Mouse (Mus musculus) liver, adult 2 months (tissue): ENCODE data around the gene Pde4d. TPM values are rescaled to one million over a fixed set of nuclear protein-coding genes. Genes with fewer than 3 reads are reported as not detected.

Experiments used
- DNase-seq: peaks from one replicate; pipeline ENCODE4 v3.0.0-alpha.2; 2011; ENCODE audit warnings: low read depth, low spot score; ENCODE audit errors: extremely low read depth
- H3K27ac ChIP-seq: fragments of 200-500 bp; replicated peaks from 2 replicates; pipeline ENCODE4 v1.5.1; 2012; ENCODE audit warnings: low read depth, mild to moderate bottlenecking, control low read depth, inconsistent platforms, low read length; ENCODE audit not compliant: insufficient read depth
- H3K27me3 ChIP-seq: fragments of 200-500 bp; 2 replicates; pipeline ENCODE4 v1.6.1; 2012; ENCODE audit warnings: mild to moderate bottlenecking, moderate library complexity, low read length, inconsistent platforms; ENCODE audit not compliant: control insufficient read depth, insufficient read depth
- H3K36me3 ChIP-seq: fragments of 200-500 bp; 2 replicates; pipeline ENCODE4 v1.6.1; 2012; ENCODE audit warnings: low read length, inconsistent platforms; ENCODE audit not compliant: control insufficient read depth, insufficient read depth
- H3K4me1 ChIP-seq: fragments of 200-500 bp; 2 replicates; pipeline ENCODE4 v1.6.1; 2011; ENCODE audit warnings: low read length; ENCODE audit not compliant: control insufficient read depth, insufficient read depth
- H3K4me3 ChIP-seq: fragments of 200-500 bp; 2 replicates; pipeline ENCODE4 v1.5.1; 2011; ENCODE audit warnings: low read depth, mild to moderate bottlenecking, control low read depth, low read length, moderate library complexity; ENCODE audit not compliant: insufficient read depth
- H3K79me2 ChIP-seq: fragments of 200-500 bp; 2 replicates; pipeline ENCODE4 v1.6.1; 2012; ENCODE audit warnings: inconsistent platforms, mild to moderate bottlenecking, low read length, moderate library complexity; ENCODE audit not compliant: control insufficient read depth, insufficient read depth
- H3K9ac ChIP-seq: fragments of 200-500 bp; 2 replicates; pipeline ENCODE4 v1.6.1; 2012; ENCODE audit warnings: low read depth, mild to moderate bottlenecking, control low read depth, inconsistent platforms, low read length
- CTCF ChIP-seq: fragments of 200-500 bp; IDR thresholded peaks from 2 replicates; pipeline ENCODE4 v1.5.1; 2011; ENCODE audit warnings: low read depth, low read length, control low read depth
- POLR2A ChIP-seq: fragments of 200-500 bp; IDR thresholded peaks from 2 replicates; pipeline ENCODE4 v1.6.1; 2011; ENCODE audit warnings: low read length, control low read depth; ENCODE audit not compliant: insufficient read depth; ENCODE audit errors: extremely low read depth
- WGBS: fragments of 180-500 bp; shearing (Covaris S2); methylation state at CpG from one replicate; pipeline ENCODE4 v1.1.7; 2018; 5-methylcytosine and 5-hydroxymethylcytosine counted together
- polyA plus RNA-seq: library from polyadenylated mRNA; depleted of rRNA; stranded (reverse); fragments of >200 nt; gene quantifications from 2 replicates; pipeline ENCODE4 v1.2.3, GENCODE M21; 2012
- total RNA-seq: library from RNA; depleted of rRNA; stranded (reverse); fragments of >200 nt; gene quantifications from 2 replicates; pipeline ENCODE4 v1.2.3, GENCODE M21; 2014

Gene Pde4d
- total and polyA plus RNA-seq, 2 experiments: 2.3 to 13.6 TPM

DNA sequence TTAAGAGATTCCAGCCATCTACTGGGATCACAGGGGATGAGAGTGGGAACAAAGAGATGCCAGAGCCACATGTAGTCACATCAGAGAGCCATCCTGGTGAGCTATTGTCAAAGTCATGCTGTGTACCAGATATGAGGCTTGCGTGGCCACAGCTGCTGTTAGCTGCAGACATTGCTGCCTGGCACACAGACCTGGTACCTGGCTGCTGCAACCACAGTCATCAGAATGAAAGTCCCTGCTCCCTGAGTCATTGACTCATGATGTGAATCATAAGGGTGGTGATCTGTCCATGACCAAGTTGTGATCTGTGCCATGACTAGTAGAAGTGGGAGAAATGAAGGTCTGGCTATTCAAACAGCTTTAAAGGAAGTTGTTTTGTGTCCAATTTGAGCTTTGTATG lies 153.8 kb downstream of the Pde4d start:
- Histone ChIP-seq H3K9ac (no peak overlapping the region), H3K36me3 (no peaks in the 10 kb centered on the region), H3K27me3 (no peaks in the 10 kb centered on the region), H3K27ac (no peak overlapping the region), H3K4me3 (no peak overlapping the region), H3K4me1 (no peaks in the 10 kb centered on the region), H3K79me2 (no peaks in the 10 kb centered on the region)
- no peak for DNase-seq
- TF ChIP-seq CTCF (no peak), POLR2A (no peak)
- 71% methylated on average over 1 of the region's 1 CpGs for WGBS

DNA sequence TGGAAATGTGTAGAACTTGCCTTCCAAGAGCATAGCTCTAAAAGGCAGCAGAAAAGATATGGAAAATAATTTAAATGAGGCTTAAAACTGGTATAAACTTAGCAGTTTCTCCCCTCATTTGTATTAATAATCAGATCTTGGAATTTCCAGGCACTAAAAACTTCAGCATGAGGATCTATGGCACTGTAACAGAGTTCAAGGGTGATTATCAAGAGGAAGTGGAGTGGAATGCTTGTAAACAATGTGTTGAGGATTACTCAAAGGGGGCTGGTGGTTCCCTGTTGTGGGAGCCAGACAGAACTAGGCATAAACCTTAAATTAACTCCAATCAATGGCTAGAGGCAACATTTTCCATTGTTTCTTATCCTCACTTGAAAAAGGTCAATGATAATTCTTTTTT lies 154.5 kb downstream of the Pde4d start:
- Histone ChIP-seq H3K36me3 (no peaks in the 10 kb centered on the region), H3K4me1 (no peaks in the 10 kb centered on the region), H3K27me3 (no peaks in the 10 kb centered on the region), H3K4me3 (no peak overlapping the region), H3K9ac (no peak overlapping the region), H3K27ac (no peak overlapping the region), H3K79me2 (no peaks in the 10 kb centered on the region)
- TF ChIP-seq CTCF: no peak
- no peak for TF ChIP-seq POLR2A
- DNase-seq: no peak

DNA sequence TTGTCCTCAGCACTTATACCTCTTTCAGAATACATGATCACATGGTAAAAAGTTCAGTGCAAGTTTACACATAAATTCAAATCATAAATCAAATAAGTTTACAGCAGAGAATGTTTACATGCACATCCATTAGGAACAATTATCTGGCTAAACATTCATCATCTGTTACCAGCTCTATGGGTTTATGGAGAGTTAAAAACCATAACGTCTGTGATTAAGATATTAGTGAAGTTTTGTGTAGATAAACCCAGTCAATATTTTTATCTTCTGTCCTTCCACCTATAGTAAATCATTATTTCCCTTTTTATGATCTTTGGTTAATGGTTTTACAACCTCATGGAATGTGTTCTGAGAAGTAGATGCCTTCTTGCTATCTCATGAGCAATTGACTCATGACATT lies 168.5 kb downstream of the Pde4d start:
- H3K27me3 ChIP-seq: no peaks in the 10 kb centered on the region
- no peak overlapping the region for H3K27ac ChIP-seq
- TF ChIP-seq CTCF: no peak
- H3K4me3 ChIP-seq: no peak overlapping the region
- no peak overlapping the region for H3K9ac ChIP-seq
- DNase-seq: no peak
- WGBS: 64% methylated on average over 1 of the region's 1 CpGs
- H3K4me1 ChIP-seq: no peaks in the 10 kb centered on the region
- no peaks in the 10 kb centered on the region for H3K79me2 ChIP-seq
- no peaks in the 10 kb centered on the region for H3K36me3 ChIP-seq

DNA sequence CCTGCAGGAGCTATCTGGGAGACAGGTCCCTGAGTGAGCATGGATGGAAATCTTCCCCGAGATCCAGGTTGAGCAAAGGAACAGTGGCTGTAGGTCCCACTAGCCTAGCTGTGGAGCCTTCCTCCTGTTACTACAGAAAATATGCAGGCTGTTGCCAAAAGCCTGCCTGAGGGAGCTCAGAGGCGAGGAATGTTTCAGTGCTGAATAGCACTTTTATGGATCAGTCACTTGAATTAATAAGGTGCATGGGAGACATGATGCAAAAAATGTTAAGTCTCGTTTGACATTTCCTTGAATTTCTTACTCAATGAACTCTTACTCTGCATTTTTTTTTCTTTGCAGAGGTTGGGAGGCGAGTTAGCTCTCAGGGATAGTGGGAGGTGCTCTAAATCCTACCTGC lies 172.9 kb downstream of the Pde4d start:
- WGBS: 71% methylated on average over 4 of the region's 4 CpGs
- TF ChIP-seq POLR2A: no peak
- TF ChIP-seq CTCF: no peak
- no peaks in the 10 kb centered on the region for H3K27me3 ChIP-seq
- H3K9ac ChIP-seq: no peak overlapping the region
- H3K4me3 ChIP-seq: no peak overlapping the region
- DNase-seq: no peak
- no peaks in the 10 kb centered on the region for H3K36me3 ChIP-seq
- H3K79me2 ChIP-seq: no peaks in the 10 kb centered on the region
- H3K4me1 ChIP-seq: no peaks in the 10 kb centered on the region
- no peak overlapping the region for H3K27ac ChIP-seq

DNA sequence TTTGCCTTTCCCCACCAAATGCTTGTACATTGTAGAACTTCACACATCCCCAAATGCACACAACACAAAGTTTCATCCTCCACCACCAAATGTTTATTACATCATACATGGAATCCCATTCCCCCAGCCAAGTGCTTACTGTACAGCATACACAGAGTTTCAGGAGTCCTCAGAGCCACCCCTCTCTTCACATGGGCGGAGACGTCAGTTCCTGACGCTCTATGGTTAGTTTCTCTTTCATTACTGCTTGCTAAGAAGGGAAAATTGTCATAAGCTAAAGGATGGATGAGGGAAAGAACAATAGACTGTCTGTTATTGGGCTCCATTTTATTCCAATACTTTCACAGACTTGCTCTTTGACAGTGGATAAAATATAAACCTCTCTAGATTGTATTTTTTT lies 174.2 kb downstream of the Pde4d start:
- no peaks in the 10 kb centered on the region for H3K79me2 ChIP-seq
- no peak for DNase-seq
- H3K27ac ChIP-seq: no peak overlapping the region
- no peak overlapping the region for H3K9ac ChIP-seq
- WGBS: 81% methylated on average over 3 of the region's 3 CpGs
- no peaks in the 10 kb centered on the region for H3K36me3 ChIP-seq
- no peak overlapping the region for H3K4me3 ChIP-seq
- H3K4me1 ChIP-seq: no peaks in the 10 kb centered on the region
- TF ChIP-seq CTCF (no peak), POLR2A (no peak)
- H3K27me3 ChIP-seq: no peaks in the 10 kb centered on the region

DNA sequence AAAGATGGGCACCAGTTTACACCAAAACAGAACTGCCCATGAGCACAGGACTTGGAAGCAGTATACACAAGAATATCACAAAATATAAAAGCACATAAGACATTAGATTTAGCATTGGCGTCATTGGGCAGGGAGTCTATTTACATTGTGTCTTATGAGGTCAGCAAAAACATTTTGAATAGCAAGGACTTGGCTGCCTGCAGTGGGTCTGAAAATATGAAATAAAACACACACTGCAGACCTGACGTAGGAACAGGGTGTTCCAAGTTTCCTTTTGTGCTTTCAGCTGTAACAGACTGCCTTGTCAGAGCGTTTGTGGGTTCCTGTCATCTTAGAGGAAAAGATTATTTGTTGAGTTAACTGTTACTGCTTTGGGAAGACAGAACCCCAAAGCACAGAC lies 176.4 kb downstream of the Pde4d start:
- Histone ChIP-seq H3K9ac (no peak overlapping the region), H3K79me2 (no peaks in the 10 kb centered on the region), H3K27ac (no peak overlapping the region), H3K4me3 (no peak overlapping the region), H3K36me3 (no peaks in the 10 kb centered on the region), H3K27me3 (no peaks in the 10 kb centered on the region), H3K4me1 (no peaks in the 10 kb centered on the region)
- TF ChIP-seq CTCF: no peak
- no peak for TF ChIP-seq POLR2A
- WGBS: 72% methylated on average over 3 of the region's 3 CpGs
- no peak for DNase-seq
